Mouse (Mus musculus) liver, adult 2 months (tissue): ENCODE results near the gene Ppp1r14b.

Experiments
- CTCF ChIP-seq: fragments of 200-500 bp; IDR thresholded peaks from 2 replicates; pipeline ENCODE4 v1.5.1; 2011; ENCODE audit warnings: low read depth, low read length, control low read depth
- POLR2A ChIP-seq: fragments of 200-500 bp; IDR thresholded peaks from 2 replicates; pipeline ENCODE4 v1.6.1; 2011; ENCODE audit warnings: low read length, control low read depth; ENCODE audit not compliant: insufficient read depth; ENCODE audit errors: extremely low read depth

DNA sequence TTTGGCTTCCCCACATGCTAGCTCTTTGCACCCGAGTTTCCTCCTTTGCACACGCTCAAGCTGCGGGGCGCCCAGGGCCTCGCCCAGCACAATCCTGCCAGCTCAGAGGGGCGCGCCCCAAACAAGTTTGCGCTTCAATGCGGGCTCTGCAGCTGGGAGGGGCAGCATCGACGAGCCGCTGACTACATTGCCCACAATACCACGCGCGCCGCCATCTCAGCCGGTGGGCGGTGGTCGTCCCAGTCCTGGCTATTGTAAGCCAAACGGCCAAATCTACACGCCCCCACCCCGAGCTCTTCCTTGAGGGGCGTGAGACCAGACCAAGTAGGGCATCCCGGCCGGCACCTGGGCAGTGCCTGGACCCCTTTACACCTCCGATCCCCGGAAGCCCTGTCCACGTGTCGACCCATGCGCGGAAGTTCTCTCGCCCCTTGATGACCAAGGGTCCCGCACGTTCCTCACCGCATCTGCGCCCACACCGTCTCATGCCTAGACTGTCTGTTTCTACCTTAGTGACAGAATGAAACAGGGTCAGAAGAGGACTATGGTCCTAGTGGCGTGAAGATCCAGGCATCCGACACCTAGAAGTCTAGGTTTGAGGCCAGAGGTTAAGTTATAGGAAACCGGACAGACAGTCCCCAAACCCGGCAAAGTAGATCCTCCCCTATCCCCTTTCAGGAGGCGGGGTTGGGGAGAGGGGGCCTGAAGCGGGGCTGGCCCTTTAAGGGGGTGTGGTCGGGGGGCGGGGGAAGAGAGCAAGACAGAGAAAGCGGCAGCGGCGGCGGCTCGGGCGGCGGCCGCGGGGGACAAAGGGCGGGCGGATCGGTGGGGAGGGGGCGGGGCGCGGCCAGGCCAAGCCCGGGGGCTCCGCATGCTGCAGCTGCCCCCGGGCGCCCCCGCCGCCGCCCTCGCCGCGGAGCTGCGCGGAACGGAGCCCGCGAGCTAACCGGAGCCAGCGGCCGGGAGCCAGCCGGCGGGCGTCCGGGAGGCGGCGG, at the start of gene Ppp1r14b:
- TF ChIP-seq POLR2A = no peak
- no peak for TF ChIP-seq CTCF
